Mouse (Mus musculus) kidney, postnatal 0 days (tissue): ENCODE data around the gene Cebpz. TPM values are rescaled to one million over a fixed set of nuclear protein-coding genes. Genes with fewer than 3 reads are reported as not detected.

Source experiments
- ATAC-seq: fragments of 200-750 bp; cut with Nextera tagmentation; replicated peaks from 2 replicates; pipeline ENCODE4 v1.8.0; 2017; ENCODE audit warnings: low read depth, moderate number of reproducible peaks, moderate TSS enrichment, moderate library complexity; ENCODE audit not compliant: low FRiP score
- DNase-seq: peaks from one replicate; pipeline ENCODE4 v3.0.0-alpha.2; 2016; ENCODE audit warnings: low spot score
- H3K27ac ChIP-seq: fragments of 300-500 bp; sonication (generic); 2 replicates; pipeline ENCODE4 v1.5.1; 2014; ENCODE audit warnings: mild to moderate bottlenecking
- H3K27me3 ChIP-seq: fragments of 300-500 bp; sonication (generic); 2 replicates; pipeline ENCODE4 v1.6.1; 2014; ENCODE audit warnings: low read length, mixed read lengths; ENCODE audit not compliant: insufficient read depth
- H3K36me3 ChIP-seq: fragments of 300-500 bp; sonication (generic); 2 replicates; pipeline ENCODE4 v1.6.1; 2014; ENCODE audit warnings: low read length, mixed read lengths; ENCODE audit not compliant: insufficient read depth
- H3K4me1 ChIP-seq: fragments of 300-500 bp; sonication (generic); replicated peaks from 2 replicates; pipeline ENCODE4 v1.6.1; 2014; ENCODE audit warnings: antibody characterized with exemption, low read length, mixed read lengths; ENCODE audit not compliant: insufficient read depth
- H3K4me2 ChIP-seq: fragments of 300-500 bp; sonication (generic); 2 replicates; pipeline ENCODE4 v1.6.1; 2014; ENCODE audit warnings: mild to moderate bottlenecking, low read length, moderate library complexity, mixed read lengths
- H3K4me3 ChIP-seq: fragments of 300-500 bp; sonication (generic); replicated peaks from 2 replicates; pipeline ENCODE4 v1.5.1; 2014; ENCODE audit warnings: low read depth, low read length
- H3K9ac ChIP-seq: fragments of 300-500 bp; sonication (generic); 2 replicates; pipeline ENCODE4 v1.6.1; 2014; ENCODE audit warnings: low read depth, low read length
- H3K9me3 ChIP-seq: fragments of 300-500 bp; sonication (generic); replicated peaks from 2 replicates; pipeline ENCODE4 v1.6.1; 2016; ENCODE audit warnings: low read length, inconsistent platforms, mixed read lengths
- CTCF ChIP-seq: IDR thresholded peaks from 2 replicates; pipeline ENCODE4 v1.5.1; 2016; ENCODE audit warnings: antibody characterized with exemption, low read depth, mild to moderate bottlenecking, moderate library complexity
- WGBS: fragments of 180-500 bp; shearing (Covaris S2); extraction: QIAGEN DNeasy Blood & Tissue Kit; methylation state at CpG from one replicate; pipeline ENCODE4 v1.1.7; 2014; 5-methylcytosine and 5-hydroxymethylcytosine counted together
- polyA plus RNA-seq: library from polyadenylated mRNA; unstranded; fragments of >200 nt; fragmentation: Nextera tagmentation; extraction: Ambion mirVana; gene quantifications from 2 replicates; pipeline ENCODE4 v1.2.1, GENCODE M21; 2015

The Cebpz gene
- polyA plus RNA-seq, 1 experiment from 2014 or later, result 64.4 TPM

GRCm38 (mm10) chr17:78912861-78913281 lies 24.0 kb downstream of the Cebpz start:
- no peak overlapping the region for H3K27ac ChIP-seq
- DNase-seq, result peak; percentile 70
- H3K4me1 ChIP-seq, result peaks cover 5% of the 10 kb centered on the region; the same call in 1 of the 2 replicates
- no peak for ATAC-seq
- TF ChIP-seq CTCF, result no peak
- 35% methylated on average over 6 of the region's 6 CpGs for WGBS
- no peaks in the 10 kb centered on the region for H3K36me3 ChIP-seq
- H3K27me3 ChIP-seq, result no peaks in the 10 kb centered on the region
- no peaks in the 10 kb centered on the region for H3K9me3 ChIP-seq
- H3K9ac ChIP-seq, result no peak overlapping the region
- peak overlapping the region; percentile 51 for H3K4me2 ChIP-seq
- H3K4me3 ChIP-seq, result peak overlapping the region; percentile 23; the same call in 1 of the 2 replicates

- Histone ChIP-seq H3K27me3 (no peaks in the 10 kb centered on the region), H3K27ac (no peak overlapping the region), H3K4me2 (no peak overlapping the region), H3K9me3 (no peaks in the 10 kb centered on the region), H3K36me3 (no peaks in the 10 kb centered on the region), H3K4me1 (no peaks in the 10 kb centered on the region), H3K4me3 (no peak overlapping the region), H3K9ac (no peak overlapping the region)
- 72% methylated on average over 2 of the region's 2 CpGs for WGBS
- TF ChIP-seq CTCF, result no peak
- ATAC-seq (no peak), DNase-seq (no peak)
These were observed 27.5 kb downstream of the Cebpz start for GRCm38 (mm10) chr17:78909374-78909773.

- Histone ChIP-seq H3K9ac (no peak within 1 kb of the TSS), H3K27ac (no peak within 1 kb of the TSS), H3K36me3 (no peaks in the 10 kb centered on the region), H3K4me2 (no peak within 1 kb of the TSS), H3K4me3 (no peak within 1 kb of the TSS), H3K27me3 (no peaks in the 10 kb centered on the region), H3K9me3 (no peaks in the 10 kb centered on the region), H3K4me1 (no peaks in the 10 kb centered on the region)
- DNase-seq (no peak), ATAC-seq (no peak)
- 71% methylated on average over 5 of the region's 5 CpGs for WGBS
- TF ChIP-seq CTCF, result no peak
These were observed 30.0 kb downstream of the Cebpz start, which contains the start of gene Sult6b1 for GRCm38 (mm10) chr17:78906892-78907291. Gene Sult6b1, minus strand, starts transcription at chr17:78906992.

DNA sequence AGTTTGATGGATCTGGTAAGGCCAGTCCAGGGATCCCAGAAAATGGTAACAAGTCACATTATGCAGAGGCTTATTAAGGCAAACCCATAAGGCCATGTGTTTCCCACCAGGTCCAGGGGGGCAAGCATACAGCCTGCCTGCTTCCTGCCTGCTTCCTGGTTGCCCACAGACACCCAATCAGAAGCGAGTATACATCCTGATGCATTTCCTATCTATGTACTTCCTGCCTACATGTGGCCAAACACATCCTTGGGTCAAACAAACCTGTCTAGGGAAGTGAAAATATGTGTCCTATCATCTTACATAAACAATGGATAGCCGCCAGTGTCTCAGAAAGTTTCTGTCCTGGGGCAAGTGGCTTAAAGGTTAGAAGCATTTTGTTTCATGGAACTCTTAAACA lies 33.7 kb downstream of the Cebpz start:
- Histone ChIP-seq H3K9ac (no peak overlapping the region), H3K36me3 (no peaks in the 10 kb centered on the region), H3K27ac (no peak overlapping the region), H3K4me1 (no peaks in the 10 kb centered on the region), H3K27me3 (no peaks in the 10 kb centered on the region), H3K9me3 (no peaks in the 10 kb centered on the region), H3K4me2 (no peak overlapping the region), H3K4me3 (no peak overlapping the region)
- no peak for TF ChIP-seq CTCF
- DNase-seq, result no peak
- ATAC-seq, result no peak; the same call in 1 of the 2 replicates
- WGBS, result 52% methylated on average over 2 of the region's 2 CpGs

GRCm38 (mm10) chr17:78895394-78895793 lies 41.5 kb downstream of the Cebpz start:
- Histone ChIP-seq H3K36me3 (no peaks in the 10 kb centered on the region), H3K27me3 (no peaks in the 10 kb centered on the region), H3K9me3 (no peaks in the 10 kb centered on the region), H3K4me2 (peak overlapping the region; percentile 52), H3K4me1 (no peaks in the 10 kb centered on the region), H3K9ac (peak overlapping the region; percentile 43; the same call in 1 of the 2 replicates), H3K4me3 (no peak overlapping the region), H3K27ac (no peak overlapping the region)
- no peak for ATAC-seq
- peak; percentile 92 for DNase-seq
- peak; percentile 76 for TF ChIP-seq CTCF
- 16% methylated on average over 8 of the region's 8 CpGs for WGBS

- Histone ChIP-seq H3K27me3 (no peaks in the 10 kb centered on the region), H3K4me2 (no peak overlapping the region), H3K27ac (no peak overlapping the region), H3K9me3 (no peaks in the 10 kb centered on the region), H3K36me3 (no peaks in the 10 kb centered on the region), H3K4me1 (no peaks in the 10 kb centered on the region), H3K9ac (no peak overlapping the region), H3K4me3 (no peak overlapping the region)
- WGBS, result 85% methylated on average over 7 of the region's 7 CpGs
- ATAC-seq (no peak), DNase-seq (no peak)
- no peak for TF ChIP-seq CTCF
These were observed 41.9 kb downstream of the Cebpz start for GRCm38 (mm10) chr17:78894991-78895390.

GRCm38 (mm10) chr17:78891020-78891419 lies 45.8 kb downstream of the Cebpz start:
- no peak for DNase-seq
- TF ChIP-seq CTCF, result no peak
- H3K4me2 ChIP-seq, result no peak overlapping the region
- H3K4me1 ChIP-seq, result no peaks in the 10 kb centered on the region
- no peak overlapping the region for H3K4me3 ChIP-seq
- H3K9ac ChIP-seq, result no peak overlapping the region
- H3K9me3 ChIP-seq, result no peaks in the 10 kb centered on the region
- 79% methylated on average over 9 of the region's 9 CpGs for WGBS
- H3K27me3 ChIP-seq, result no peaks in the 10 kb centered on the region
- no peaks in the 10 kb centered on the region for H3K36me3 ChIP-seq
- ATAC-seq, result no peak
- no peak overlapping the region for H3K27ac ChIP-seq
